Mouse (Mus musculus) embryonic facial prominence, embryonic 11.5 days (tissue): Measurements from ENCODE around the gene Trp63. TPM values are rescaled to one million over a fixed set of nuclear protein-coding genes. Genes with fewer than 3 reads are reported as not detected.

ENCODE experiments used
- ATAC-seq: fragments of 200-750 bp; cut with Nextera tagmentation; replicated peaks from 2 replicates; pipeline ENCODE4 v1.8.0; 2017; ENCODE audit warnings: low read depth; ENCODE audit not compliant: insufficient number of reproducible peaks, low FRiP score, low TSS enrichment
- DNase-seq: peaks from one replicate; pipeline ENCODE4 v3.0.0-alpha.2; 2015; ENCODE audit warnings: low spot score
- H3K27ac ChIP-seq: fragments of 300-500 bp; sonication (generic); replicated peaks from 2 replicates; pipeline ENCODE4 v1.5.1; 2014; ENCODE audit warnings: mild to moderate bottlenecking, low read depth, low read length, control low read depth
- H3K27me3 ChIP-seq: fragments of 300-500 bp; sonication (generic); 2 replicates; pipeline ENCODE4 v1.6.1; 2014; ENCODE audit warnings: mild to moderate bottlenecking, low read length, moderate library complexity, mixed read lengths; ENCODE audit not compliant: control insufficient read depth, insufficient read depth
- H3K36me3 ChIP-seq: fragments of 300-500 bp; sonication (generic); replicated peaks from 2 replicates; pipeline ENCODE4 v1.6.1; 2014; ENCODE audit warnings: low read depth, mild to moderate bottlenecking, low read length, moderate library complexity, mixed read lengths; ENCODE audit not compliant: control insufficient read depth, insufficient read depth
- H3K4me1 ChIP-seq: fragments of 300-500 bp; sonication (generic); 2 replicates; pipeline ENCODE4 v1.6.1; 2014; ENCODE audit warnings: low read length, mixed read lengths; ENCODE audit not compliant: control insufficient read depth, insufficient read depth
- H3K4me2 ChIP-seq: fragments of 300-500 bp; sonication (generic); 2 replicates; pipeline ENCODE4 v1.6.1; 2014; ENCODE audit warnings: low read depth, mild to moderate bottlenecking, control low read depth, low read length, moderate library complexity
- H3K4me3 ChIP-seq: fragments of 300-500 bp; sonication (generic); 2 replicates; pipeline ENCODE4 v1.5.1; 2014; ENCODE audit warnings: low read depth, low read length, control low read depth
- H3K9ac ChIP-seq: fragments of 300-500 bp; sonication (generic); replicated peaks from 2 replicates; pipeline ENCODE4 v1.6.1; 2014; ENCODE audit warnings: mild to moderate bottlenecking, control low read depth, low read length
- H3K9me3 ChIP-seq: fragments of 300-500 bp; sonication (generic); replicated peaks from 2 replicates; pipeline ENCODE4 v1.6.1; 2016; ENCODE audit warnings: mild to moderate bottlenecking, low read length, inconsistent platforms, mixed read lengths; ENCODE audit not compliant: control insufficient read depth
- WGBS: fragments of 180-500 bp; shearing (Covaris S2); extraction: QIAGEN DNeasy Blood & Tissue Kit; methylation state at CpG from one replicate; pipeline ENCODE4 v1.1.7; 2014; 5-methylcytosine and 5-hydroxymethylcytosine counted together
- polyA plus RNA-seq: library from polyadenylated mRNA; unstranded; fragments of >200 nt; fragmentation: Nextera tagmentation; extraction: Ambion mirVana; gene quantifications from 2 replicates; pipeline ENCODE4 v1.2.1, GENCODE M21; 2014

The Trp63 gene
- polyA plus RNA-seq, 1 experiment from 2014 or later, result 20.8 TPM

DNA sequence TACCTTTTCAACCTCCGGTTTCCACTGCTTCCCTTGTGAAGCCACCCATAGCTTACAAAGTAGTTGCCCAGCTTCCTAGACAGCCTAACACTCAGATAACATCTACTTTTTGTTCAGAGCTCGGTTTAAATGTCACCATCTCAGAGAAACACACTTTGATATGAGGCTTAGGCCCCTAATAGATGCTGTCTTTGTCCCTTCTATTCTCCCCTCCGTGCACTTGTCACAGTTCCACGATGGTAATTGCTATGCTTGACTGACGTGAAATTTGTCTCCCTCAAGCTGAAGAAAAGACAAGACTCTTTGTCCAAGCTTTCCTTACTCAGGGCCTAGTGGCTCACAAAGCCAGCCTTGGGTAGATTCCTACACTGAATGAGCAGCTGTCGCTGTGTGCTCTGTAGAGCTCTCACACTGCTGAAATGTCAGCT is 54.1 kb downstream of the Trp63 start:
- DNase-seq, result peak; percentile 7
- ATAC-seq, result no peak
- H3K36me3 ChIP-seq, result no peaks in the 10 kb centered on the region
- no peaks in the 10 kb centered on the region for H3K4me1 ChIP-seq
- 23% methylated on average over 6 of the region's 6 CpGs for WGBS
- no peak overlapping the region for H3K4me2 ChIP-seq
- H3K9ac ChIP-seq, result no peak overlapping the region
- no peaks in the 10 kb centered on the region for H3K9me3 ChIP-seq
- no peaks in the 10 kb centered on the region for H3K27me3 ChIP-seq
- no peak overlapping the region for H3K27ac ChIP-seq
- no peak overlapping the region for H3K4me3 ChIP-seq

DNA sequence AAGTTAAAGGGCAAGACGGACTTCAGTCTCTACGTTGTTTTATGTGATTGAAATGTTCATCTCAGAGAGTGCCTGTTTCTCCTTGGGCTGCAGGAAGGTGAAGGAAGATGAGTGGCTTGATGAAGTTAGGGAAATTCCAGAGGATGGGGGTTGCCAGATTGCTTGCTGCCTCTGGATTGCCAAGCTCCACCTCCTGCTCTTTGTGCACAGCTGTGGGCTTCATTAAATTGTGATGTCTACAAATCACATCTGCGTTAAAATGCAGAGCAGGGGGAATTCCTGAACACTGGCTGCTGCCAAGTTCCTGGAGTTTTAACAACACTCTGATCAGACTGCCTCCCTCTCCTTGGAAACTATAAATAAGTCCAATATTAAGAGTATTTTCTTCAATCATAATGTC is 63.2 kb downstream of the Trp63 start:
- ATAC-seq (no peak), DNase-seq (peak; percentile 26)
- H3K4me1 ChIP-seq, result no peaks in the 10 kb centered on the region
- no peaks in the 10 kb centered on the region for H3K9me3 ChIP-seq
- H3K4me2 ChIP-seq, result no peak overlapping the region
- no peak overlapping the region for H3K9ac ChIP-seq
- no peaks in the 10 kb centered on the region for H3K27me3 ChIP-seq
- no peaks in the 10 kb centered on the region for H3K36me3 ChIP-seq
- no peak overlapping the region for H3K27ac ChIP-seq
- H3K4me3 ChIP-seq, result no peak overlapping the region
- 22% methylated on average over 3 of the region's 3 CpGs for WGBS

DNA sequence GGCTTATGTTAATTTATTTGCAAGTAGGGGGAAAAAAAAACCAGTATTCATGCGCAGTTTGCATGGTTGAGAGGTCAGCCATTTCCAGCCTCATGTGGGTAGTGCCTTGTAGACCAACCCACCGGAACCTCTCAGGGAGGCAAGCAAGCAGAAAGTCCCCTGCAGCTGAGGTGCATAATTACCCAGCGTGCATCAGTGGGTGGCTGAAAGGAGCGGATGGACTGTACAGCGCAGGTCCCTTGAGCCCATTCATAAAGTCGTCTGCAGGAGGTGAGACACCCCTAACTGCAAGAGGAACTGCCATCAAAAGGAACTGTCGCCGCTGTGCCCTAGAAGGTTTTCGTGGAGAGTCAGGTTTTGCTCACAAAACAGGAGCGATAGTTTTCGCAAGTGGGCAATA is 68.3 kb downstream of the Trp63 start:
- Histone ChIP-seq H3K9me3 (no peaks in the 10 kb centered on the region), H3K4me1 (no peaks in the 10 kb centered on the region), H3K27me3 (no peaks in the 10 kb centered on the region), H3K4me3 (no peak overlapping the region), H3K36me3 (no peaks in the 10 kb centered on the region), H3K9ac (no peak overlapping the region), H3K4me2 (no peak overlapping the region), H3K27ac (no peak overlapping the region)
- no peak for DNase-seq
- no peak for ATAC-seq
- WGBS, result 80% methylated on average over 11 of the region's 11 CpGs

DNA sequence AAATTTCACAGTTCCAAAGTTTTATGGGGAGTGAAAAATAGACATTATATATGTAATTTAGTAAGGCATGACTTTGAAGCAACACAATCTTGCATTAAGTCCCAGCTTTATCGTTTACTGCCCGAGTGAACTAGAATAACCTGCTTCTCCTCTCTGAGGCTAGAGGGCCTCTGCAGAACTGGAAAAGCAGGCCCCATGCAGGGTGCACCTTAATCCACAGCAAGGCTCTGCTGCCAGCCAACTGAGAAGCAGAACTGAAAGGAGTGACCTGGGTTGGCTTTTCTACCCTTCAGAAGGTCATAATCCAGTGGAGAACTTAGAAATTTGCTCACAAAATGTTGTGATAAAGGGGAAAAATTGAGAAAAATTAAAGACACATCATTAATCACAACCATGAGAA is 74.5 kb downstream of the Trp63 start:
- Histone ChIP-seq H3K4me1 (no peaks in the 10 kb centered on the region), H3K36me3 (no peaks in the 10 kb centered on the region), H3K27me3 (no peaks in the 10 kb centered on the region), H3K9ac (no peak overlapping the region), H3K4me2 (no peak overlapping the region), H3K9me3 (no peaks in the 10 kb centered on the region), H3K4me3 (no peak overlapping the region), H3K27ac (no peak overlapping the region)
- peak; percentile 13 for DNase-seq
- WGBS, result 71% methylated on average over 2 of the region's 2 CpGs
- ATAC-seq, result no peak

DNA sequence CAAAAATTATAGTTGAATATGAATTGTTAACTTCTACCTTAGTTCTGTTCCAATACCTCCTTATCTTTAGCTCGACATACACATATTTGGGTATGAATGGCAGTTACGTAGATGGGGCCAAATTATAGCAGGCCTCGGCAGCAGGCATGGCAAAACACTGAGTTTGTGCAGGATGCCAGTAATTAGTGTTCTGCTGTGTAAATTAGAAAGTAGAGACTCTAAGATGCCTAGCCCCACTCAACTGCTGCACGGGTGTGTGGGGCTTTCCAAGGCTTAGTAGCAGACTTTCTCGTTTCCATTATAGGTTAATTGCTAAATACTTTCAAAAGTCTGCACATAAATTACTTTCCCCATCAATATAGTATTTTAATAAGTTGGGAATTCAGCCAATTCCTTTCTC is 82.0 kb downstream of the Trp63 start:
- DNase-seq (no peak), ATAC-seq (no peak)
- Histone ChIP-seq H3K27me3 (no peaks in the 10 kb centered on the region), H3K9me3 (no peaks in the 10 kb centered on the region), H3K9ac (no peak overlapping the region), H3K27ac (no peak overlapping the region), H3K36me3 (no peaks in the 10 kb centered on the region), H3K4me2 (no peak overlapping the region), H3K4me3 (no peak overlapping the region), H3K4me1 (no peaks in the 10 kb centered on the region)
- WGBS, result 75% methylated on average over 5 of the region's 5 CpGs

DNA sequence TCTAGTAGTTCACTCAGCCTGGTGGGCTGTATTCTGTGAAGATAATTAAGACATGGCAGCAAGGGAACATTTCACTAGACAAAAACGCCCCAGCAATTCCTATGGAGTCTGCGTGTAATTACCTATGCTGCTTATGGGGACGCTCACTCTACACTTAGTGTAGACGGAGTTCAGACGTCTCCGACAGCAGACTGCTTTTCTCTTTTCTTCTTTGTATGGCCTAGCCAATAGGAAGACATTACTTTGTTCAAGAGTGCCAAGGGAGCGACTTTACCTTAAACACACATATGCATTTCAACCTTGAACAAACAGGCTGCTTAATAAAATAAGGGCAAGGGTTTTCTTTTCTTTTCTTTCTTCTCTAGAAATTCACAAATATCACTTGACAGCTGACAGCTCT is 91.0 kb downstream of the Trp63 start:
- ATAC-seq, result no peak
- Histone ChIP-seq H3K9me3 (no peaks in the 10 kb centered on the region), H3K4me3 (no peak overlapping the region), H3K4me1 (no peaks in the 10 kb centered on the region), H3K27ac (no peak overlapping the region), H3K9ac (no peak overlapping the region), H3K27me3 (no peaks in the 10 kb centered on the region), H3K36me3 (no peaks in the 10 kb centered on the region), H3K4me2 (no peak overlapping the region)
- WGBS, result 45% methylated on average over 7 of the region's 7 CpGs
- DNase-seq, result no peak

DNA sequence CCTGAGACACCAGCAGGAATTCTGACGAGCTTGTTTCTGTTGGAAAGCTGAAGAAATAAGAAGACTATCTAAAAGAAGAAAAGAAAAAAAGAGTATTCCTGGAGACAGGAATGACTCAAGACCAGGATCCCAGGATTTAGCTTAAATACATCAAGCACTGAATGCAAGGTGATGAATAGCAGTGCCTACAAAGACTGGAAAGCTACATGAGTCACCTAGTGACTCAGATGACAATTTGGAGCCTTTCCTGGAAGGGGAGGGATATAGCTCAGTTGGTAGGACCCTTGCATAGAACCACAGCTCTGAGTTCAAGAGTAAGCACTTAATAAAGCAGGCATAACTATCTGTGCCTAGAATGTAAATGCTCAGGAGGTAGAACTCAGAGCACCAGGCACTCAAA is 93.9 kb downstream of the Trp63 start:
- Histone ChIP-seq H3K4me1 (no peaks in the 10 kb centered on the region), H3K4me3 (no peak overlapping the region), H3K9ac (no peak overlapping the region), H3K4me2 (no peak overlapping the region), H3K27ac (no peak overlapping the region), H3K9me3 (no peaks in the 10 kb centered on the region), H3K27me3 (no peaks in the 10 kb centered on the region), H3K36me3 (no peaks in the 10 kb centered on the region)
- ATAC-seq (no peak), DNase-seq (no peak)
- 59% methylated on average over 1 of the region's 1 CpGs for WGBS

DNA sequence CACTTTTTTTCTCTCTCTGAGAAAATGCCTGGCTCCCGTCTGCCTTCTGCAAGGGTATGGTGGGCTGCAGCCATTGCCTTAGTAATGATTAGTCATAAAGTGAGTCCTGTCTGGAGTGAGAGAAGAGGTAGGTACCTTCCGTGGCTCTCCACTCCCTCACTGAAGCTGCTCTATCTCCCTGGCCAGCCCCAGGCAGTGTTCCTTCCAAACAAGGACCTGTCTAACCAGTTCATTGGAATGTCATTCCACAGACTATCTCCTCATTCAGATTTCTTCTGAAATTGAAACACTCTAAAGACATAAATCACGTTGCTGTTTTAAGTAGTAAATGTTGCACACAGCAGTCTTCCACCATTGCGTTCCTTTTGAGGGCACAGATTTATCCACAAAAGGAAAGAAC is 96.4 kb downstream of the Trp63 start:
- ATAC-seq (no peak), DNase-seq (peak; percentile 49)
- no peaks in the 10 kb centered on the region for H3K27me3 ChIP-seq
- no peaks in the 10 kb centered on the region for H3K9me3 ChIP-seq
- no peak overlapping the region for H3K4me2 ChIP-seq
- H3K27ac ChIP-seq, result no peak overlapping the region; the same call in 1 of the 2 replicates
- WGBS, result 54% methylated on average over 4 of the region's 4 CpGs
- H3K4me3 ChIP-seq, result no peak overlapping the region
- no peaks in the 10 kb centered on the region for H3K4me1 ChIP-seq
- no peaks in the 10 kb centered on the region for H3K36me3 ChIP-seq
- no peak overlapping the region for H3K9ac ChIP-seq
